Mouse (Mus musculus) ovary, adult 18-20 months (tissue): Measurements from ENCODE around the gene Nedd8.

ENCODE experiments used
- DNase-seq: peaks from one replicate; pipeline ENCODE4 v3.0.0; 2022; ENCODE audit warnings: low spot score, mixed read lengths

Nedd8 gene

GRCm38 (mm10) chr14:55660636-55661035 is 11.3 kb downstream of the Nedd8 start:
- DNase-seq = no peak

DNA sequence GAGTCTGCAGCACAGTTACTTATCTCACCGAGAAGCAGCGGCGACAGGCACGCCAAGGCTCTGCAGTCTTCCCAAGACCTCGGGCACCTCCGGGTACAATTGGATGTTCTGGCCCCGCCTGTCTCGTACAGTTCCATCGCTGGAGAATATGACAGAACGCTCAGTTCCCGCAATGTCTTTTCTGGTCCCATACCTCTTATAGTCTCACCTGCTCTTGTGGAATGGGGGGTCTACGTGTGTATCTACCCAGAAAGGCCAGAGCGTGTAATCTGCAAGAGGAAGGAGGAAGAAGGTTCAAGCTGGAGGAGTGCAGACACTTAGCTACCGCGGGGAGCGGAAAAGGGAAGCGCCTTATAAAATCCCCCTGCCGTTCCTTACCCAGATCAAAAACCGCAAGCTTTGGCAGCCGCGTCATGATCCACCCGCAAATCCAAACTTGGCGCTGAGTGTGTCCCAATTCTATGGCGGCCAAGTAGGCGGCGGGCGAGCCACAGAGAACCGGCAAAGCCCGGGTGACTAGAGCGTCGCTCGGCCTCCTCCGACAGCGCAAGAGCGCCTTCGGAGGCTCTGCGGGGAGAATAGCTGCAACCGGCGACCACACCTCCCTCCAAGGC is 11.9 kb downstream of the Nedd8 start, which contains the start of gene Mdp1:
TSS of gene Mdp1 (minus strand) at position 549 of the 614 bp plus-strand sequence.
- peak; percentile 66 for DNase-seq

DNA sequence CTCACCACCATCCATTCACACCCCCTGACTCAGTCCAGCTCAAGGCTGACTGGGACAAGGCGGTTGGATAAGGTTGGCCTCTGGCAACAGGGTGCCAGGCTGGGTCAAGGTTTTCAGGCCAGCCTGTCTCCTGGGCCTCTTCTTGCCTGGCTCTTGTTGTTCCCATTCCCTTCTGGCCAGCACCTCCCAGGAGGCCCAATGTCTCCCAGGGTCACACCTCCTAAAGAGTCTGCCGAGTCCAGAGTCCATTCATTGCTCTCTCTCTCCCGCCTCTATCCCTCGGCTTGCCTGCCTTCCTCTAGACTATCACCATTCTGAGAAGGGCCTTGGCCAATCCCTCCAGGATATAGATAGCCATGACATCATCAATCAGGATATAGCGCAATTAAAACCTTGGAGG is 13.9 kb downstream of the Nedd8 start:
- DNase-seq = peak; percentile 25

DNA sequence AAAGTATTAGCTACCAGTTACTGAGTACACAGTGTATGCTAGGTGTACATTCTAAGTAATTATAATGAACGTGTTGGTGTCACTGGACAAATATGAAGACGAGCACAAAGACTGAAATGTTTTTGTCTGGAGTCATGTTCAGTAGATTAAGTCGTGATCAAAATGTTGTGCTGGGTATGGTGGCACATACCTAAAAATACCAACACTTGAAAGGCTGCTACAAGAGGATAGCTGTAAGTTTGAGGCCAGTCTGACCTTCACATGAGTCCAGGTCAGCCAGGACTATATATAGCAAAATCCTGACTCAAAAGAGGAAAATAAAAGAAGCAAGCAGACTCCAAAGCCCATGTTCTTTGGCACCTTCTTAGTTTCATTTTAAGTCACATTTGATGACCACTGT is 15.0 kb downstream of the Nedd8 start:
- DNase-seq = no peak

DNA sequence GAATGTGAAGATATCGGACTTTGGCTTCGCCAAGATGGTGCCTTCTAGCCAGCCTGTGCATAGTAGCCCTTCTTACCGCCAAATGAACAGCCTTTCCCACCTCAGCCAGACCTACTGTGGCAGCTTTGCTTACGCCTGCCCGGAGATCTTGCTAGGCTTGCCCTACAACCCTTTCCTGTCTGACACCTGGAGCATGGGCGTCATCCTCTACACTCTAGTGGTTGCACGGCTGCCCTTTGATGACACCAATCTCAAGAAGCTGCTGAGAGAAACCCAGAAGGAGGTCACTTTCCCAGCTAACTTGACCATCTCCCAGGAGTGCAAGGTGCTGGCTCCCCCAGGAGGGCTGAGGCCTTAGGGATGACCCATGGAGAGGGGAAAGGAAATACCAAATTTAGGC is 20.4 kb downstream of the Nedd8 start:
- DNase-seq = no peak

DNA sequence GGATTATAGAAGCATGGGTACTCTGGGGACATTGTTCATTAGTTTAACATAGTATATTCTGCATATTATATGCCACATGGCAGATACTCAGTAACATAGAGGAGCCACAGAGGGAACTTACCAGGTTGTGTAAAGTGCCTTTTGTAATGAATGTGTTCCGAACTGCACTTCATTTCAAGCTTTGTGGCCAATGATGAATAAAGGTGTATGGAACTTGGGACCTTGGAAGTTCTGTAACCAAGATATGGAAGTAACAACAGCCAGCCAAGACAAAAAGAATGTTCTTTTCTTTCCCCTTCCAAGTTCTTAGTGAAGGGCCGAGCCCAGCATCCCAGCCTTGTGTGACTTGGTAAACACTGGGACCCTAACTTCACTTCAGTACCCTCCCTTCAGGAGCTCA is 22.0 kb downstream of the Nedd8 start, which contains the start of gene Tssk4:
TSS of gene Tssk4 (plus strand) at position 301 of the 400 bp plus-strand sequence.
- no peak for DNase-seq

DNA sequence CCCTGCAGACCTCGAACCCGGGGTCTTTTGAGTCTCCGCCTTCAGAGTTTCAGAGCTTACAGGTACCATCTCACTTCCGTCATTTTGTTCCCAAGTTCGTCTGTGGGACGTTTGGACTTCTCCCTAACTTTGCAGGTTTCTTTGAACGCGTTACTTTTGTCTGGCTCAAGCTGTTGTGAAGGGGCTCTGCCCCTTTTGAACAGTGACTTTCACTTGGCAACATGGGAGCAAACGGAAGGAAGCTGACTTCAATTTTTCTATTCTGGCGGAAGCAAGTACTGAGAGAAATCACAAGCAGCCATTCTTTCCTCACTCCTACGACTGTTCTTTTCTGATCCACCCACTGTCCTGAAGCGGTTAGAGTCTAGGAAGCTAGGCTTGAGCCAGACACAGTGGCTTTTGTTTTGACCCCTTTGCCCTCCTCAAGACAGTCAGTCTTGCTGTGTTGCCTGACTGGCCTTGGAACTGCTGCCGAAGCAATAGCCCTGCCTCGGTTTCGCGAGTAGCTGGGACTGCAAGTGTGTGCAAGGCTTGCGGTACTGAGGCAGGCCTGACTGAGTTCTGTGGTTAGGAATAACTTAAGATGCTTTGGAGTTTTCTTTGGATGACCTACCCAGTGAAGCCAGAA is 27.5 kb downstream of the Nedd8 start:
- no peak for DNase-seq

- peak; percentile 74 for DNase-seq
These were observed 28.6 kb downstream of the Nedd8 start, which contains the start of gene Tm9sf1 for GRCm38 (mm10) chr14:55643060-55643907. TSS of gene Tm9sf1 (minus strand) at chr14:55643806.

DNA sequence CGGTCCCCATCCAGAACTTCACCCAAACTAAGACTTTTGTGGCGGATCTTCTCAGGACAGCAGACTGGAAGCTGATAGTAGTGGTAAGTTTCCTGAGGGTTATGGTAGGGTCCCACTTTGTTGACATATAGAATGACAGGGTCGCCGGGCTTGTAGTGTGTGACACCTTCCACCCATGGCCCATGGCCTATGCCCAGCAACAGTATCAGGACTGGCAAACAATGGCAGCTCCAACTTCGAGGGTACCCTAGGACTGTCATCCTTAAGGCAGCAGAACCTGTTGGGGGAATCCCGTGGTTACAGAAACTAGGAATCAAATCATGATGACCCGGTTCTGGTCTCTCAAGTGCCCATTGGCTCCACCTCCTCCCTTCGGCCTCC is 29.3 kb downstream of the Nedd8 start:
- DNase-seq = no peak

- DNase-seq = no peak
These were observed 30.6 kb downstream of the Nedd8 start for GRCm38 (mm10) chr14:55641291-55641690.

- DNase-seq = no peak
These were observed 31.1 kb downstream of the Nedd8 start for GRCm38 (mm10) chr14:55640816-55641215.

DNA sequence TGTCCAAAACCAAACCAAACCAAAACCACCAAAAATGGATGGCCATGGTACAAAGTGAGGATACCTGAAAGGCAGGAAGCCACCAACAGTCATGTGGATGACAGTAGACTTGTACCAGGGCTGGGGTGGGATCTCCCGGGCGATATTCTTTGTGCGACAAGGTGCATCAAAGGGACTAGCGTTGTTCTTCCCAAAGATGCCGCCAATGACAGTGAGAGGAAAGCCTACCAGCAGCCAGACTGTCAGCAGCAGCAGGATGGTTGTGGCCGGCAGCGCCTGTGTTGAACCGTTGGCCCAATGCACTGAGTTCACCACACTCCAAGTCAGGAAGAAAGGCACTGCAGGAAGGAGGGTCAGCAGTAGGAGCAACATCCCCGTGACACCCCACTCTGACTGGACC is 34.1 kb downstream of the Nedd8 start, which contains the start of gene Gm49378:
TSS of gene Gm49378 (minus strand) at position 101 of the 400 bp plus-strand sequence.
- DNase-seq = no peak

- peak; percentile 79 for DNase-seq
These were observed 36.4 kb downstream of the Nedd8 start, which contains the start of gene Ipo4 for GRCm38 (mm10) chr14:55635523-55636007. TSS of gene Ipo4 (minus strand) at chr14:55635957.

- no peak for DNase-seq
These were observed 36.9 kb downstream of the Nedd8 start for GRCm38 (mm10) chr14:55634874-55635522.

DNA sequence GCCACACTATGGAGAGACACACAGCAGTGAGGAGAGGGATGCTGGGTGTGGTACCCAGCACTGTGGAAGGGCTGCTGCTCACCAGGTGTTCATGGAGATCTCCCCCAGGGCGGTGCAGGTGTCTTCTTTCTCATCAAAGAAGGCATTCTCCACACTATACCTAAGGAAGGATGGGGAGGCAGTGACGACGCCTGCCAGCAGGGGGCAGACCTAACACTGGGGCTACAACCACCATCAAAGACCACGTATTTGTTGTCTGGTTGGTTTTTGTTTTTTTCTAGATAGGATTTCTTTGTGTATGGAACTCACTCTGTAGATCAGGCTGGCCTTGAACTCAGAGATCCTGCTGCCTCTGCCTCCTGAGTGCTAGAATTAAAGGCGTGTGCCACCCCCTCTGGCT is 42.6 kb downstream of the Nedd8 start:
- DNase-seq = no peak

GRCm38 (mm10) chr14:55628077-55628827 is 43.7 kb downstream of the Nedd8 start:
- no peak for DNase-seq

DNA sequence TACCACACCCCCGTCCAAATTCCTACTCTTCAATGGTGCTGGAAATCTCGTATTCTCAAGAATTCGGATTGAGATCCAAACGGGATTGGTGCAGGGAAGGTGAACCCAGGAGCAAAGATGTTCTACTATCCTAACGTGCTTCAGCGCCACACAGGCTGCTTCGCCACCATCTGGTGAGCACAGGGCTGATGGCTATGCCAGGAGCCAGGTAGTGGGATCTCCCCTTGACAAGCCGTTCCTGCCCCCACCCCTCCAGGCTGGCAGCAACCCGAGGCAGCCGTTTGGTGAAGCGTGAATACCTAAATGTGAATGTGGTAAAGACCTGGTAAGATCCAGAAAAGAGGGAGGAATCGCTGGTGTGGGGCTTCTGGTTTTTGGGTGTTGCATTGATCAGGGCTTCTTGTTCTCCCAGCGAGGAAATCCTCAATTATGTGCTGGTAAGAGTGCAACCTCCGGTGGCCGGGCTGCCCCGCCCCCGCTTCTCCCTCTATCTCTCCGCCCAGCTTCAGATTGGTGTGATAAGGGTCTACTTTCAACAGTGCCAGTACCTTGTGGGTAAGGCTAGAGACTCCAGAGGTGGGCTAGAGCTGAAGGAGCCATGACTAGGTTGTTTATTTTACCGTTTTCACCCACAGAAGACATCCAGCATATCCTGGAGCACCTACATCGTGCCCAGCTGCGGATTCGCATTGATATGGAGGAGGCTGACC is 53.3 kb downstream of the Nedd8 start:
- DNase-seq = no peak

GRCm38 (mm10) chr14:55617822-55618221 is 54.1 kb downstream of the Nedd8 start, which contains the start of gene Rec8:
TSS of gene Rec8 (plus strand) at chr14:55618037.
- peak; percentile 20 for DNase-seq

DNA sequence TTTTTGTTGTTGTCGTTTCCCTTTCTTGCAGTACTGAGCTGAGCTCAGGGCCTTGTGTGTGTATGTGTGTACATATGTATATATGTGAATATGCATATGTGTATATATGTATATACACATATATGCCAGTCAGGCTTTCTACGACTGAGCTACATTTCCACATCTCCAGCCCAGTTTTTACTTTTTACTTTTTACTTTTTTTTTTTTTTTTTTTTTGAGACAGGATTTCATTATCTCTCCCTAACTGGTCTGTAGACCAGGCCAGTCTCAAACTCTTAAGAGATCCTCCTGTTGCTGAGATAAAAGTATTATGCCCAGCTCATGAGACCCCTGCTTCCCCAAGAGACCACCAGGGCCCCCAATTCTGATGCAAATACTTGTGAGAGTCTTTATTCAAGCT is 55.1 kb downstream of the Nedd8 start:
- no peak for DNase-seq

GRCm38 (mm10) chr14:55615876-55616275 is 56.0 kb downstream of the Nedd8 start:
- no peak for DNase-seq
